Mouse (Mus musculus) ES-Bruce4 (cell line): Measurements from ENCODE around the gene 4930467E23Rik.
"Not testable (repeated sequence)": the region's sequence is repeated elsewhere in the genome, so short reads cannot be mapped to it uniquely, and the experiment has no call there.

Experiments
- CTCF ChIP-seq: IDR thresholded peaks from one replicate; pipeline ENCODE4 v1.8.1; 2011; ENCODE audit warnings: low read depth, low read length
- POLR2A ChIP-seq: IDR thresholded peaks from one replicate; pipeline ENCODE4 v1.8.1; 2011; ENCODE audit warnings: low read length; ENCODE audit not compliant: insufficient read depth

GRCm38 (mm10) chr8:19778891-19779290 lies 49.5 kb downstream of the 4930467E23Rik start:
- TF ChIP-seq CTCF, POLR2A: not testable (repeated sequence)
